Mouse (Mus musculus) embryonic stem cell, embryonic (primary cell): ENCODE results near the gene Enoph1.

Experiments used
- CTCF ChIA-PET, 4 experiments: fragments of 300-600 bp in 2 of 4; fragments of 350-600 bp in 2 of 4; sonication (Branson Sonifier 250); formaldehyde crosslinking; loops; one replicate each; lab custom pipeline; 2022; ENCODE audit warnings: inconsistent platforms in 2 of 4; lab: Charles Lee
- POLR2A ChIA-PET, 4 experiments: fragments of 300-600 bp in 2 of 4; fragments of 350-600 bp in 2 of 4; sonication (Branson Sonifier 250); formaldehyde crosslinking; loops; one replicate each; lab custom pipeline; 2022; ENCODE audit warnings: antibody characterized with exemption in 4 of 4, inconsistent platforms in 1 of 4; lab: Charles Lee

Enoph1 gene

GRCm38 (mm10) chr5:100032107-100032506 is 7.7 kb upstream of the Enoph1 start:
- CTCF ChIA-PET, result no interaction called here
- POLR2A ChIA-PET, result interaction anchor here (0.7 to 16.7 kb wide), 38 partner anchors 8 to 486 kb away, joined by 3 to 388 read pairs (median 4); partner anchors contain the start of genes 4930524J08Rik (in 2 of the 4), Enoph1 (in 2 of the 4), Hnrnpdl (in 2 of the 4) and Cops4 (in 1 of the 4)

GRCm38 (mm10) chr5:100032646-100033045 is 7.1 kb upstream of the Enoph1 start:
- CTCF ChIA-PET, result interaction anchor here in 1 of 4 experiments (0.9 kb wide), 1 partner anchor 25 kb away, joined by 3 read pairs; no protein-coding TSS in a partner anchor
- POLR2A ChIA-PET, result interaction anchor here (0.5 to 16.7 kb wide), 35 partner anchors 9 to 1632 kb away, joined by 3 to 388 read pairs (median 5); partner anchors contain the start of genes 4930524J08Rik (in 1 of the 4), Cops4 (in 1 of the 4), Enoph1 (in 1 of the 4) and Hnrnpdl (in 1 of the 4)

GRCm38 (mm10) chr5:100035950-100036349 is 3.8 kb upstream of the Enoph1 start:
- CTCF ChIA-PET, result no interaction called here

GRCm38 (mm10) chr5:100036681-100037080 is 3.1 kb upstream of the Enoph1 start:
- POLR2A ChIA-PET, result interaction anchor here (0.6 to 18.3 kb wide), 21 partner anchors 2 to 482 kb away, joined by 3 to 388 read pairs (median 4); partner anchors contain the start of genes Cops4 (in 1 of the 4), Enoph1 (in 1 of the 4), Hnrnpdl (in 1 of the 4) and Vamp9 (in 1 of the 4)
- CTCF ChIA-PET, result interaction anchor here in 1 of 4 experiments (0.6 kb wide), 2 partner anchors 63 to 1161 kb away, joined by 4 to 5 read pairs; no protein-coding TSS in a partner anchor

More at GRCm38 (mm10) chr5:100035950-100036349, 3.8 kb upstream of the Enoph1 start:
- POLR2A ChIA-PET, result interaction anchor here (0.6 to 18.3 kb wide), 17 partner anchors 1 to 393 kb away, joined by 3 to 388 read pairs (median 4); partner anchors contain the start of genes Enoph1 (in 1 of the 4) and Hnrnpdl (in 1 of the 4)

GRCm38 (mm10) chr5:100037965-100038713 is 1.6 kb upstream of the Enoph1 start:
- ChIA-PET CTCF (interaction anchor here in 3 of 4 experiments (0.6 to 1.3 kb wide), 9 partner anchors 10 to 112 kb away, joined by 3 to 6 read pairs (median 3); no protein-coding TSS in a partner anchor), POLR2A (interaction anchor here (0.6 to 18.3 kb wide), 109 partner anchors 3 to 826 kb away, joined by 3 to 388 read pairs (median 4); partner anchors contain the start of genes 4930524J08Rik (in 3 of the 4), Cops4 (in 2 of the 4), Hnrnpd (in 2 of the 4) and Enoph1 (in 1 of the 4))

- ChIA-PET POLR2A (interaction anchor here (0.5 to 18.3 kb wide), 134 partner anchors 4 to 1725 kb away, joined by 3 to 388 read pairs (median 4); partner anchors contain the start of genes 4930524J08Rik (in 3 of the 4), Cops4 (in 2 of the 4), Hnrnpd (in 2 of the 4) and Enoph1 (in 1 of the 4)), CTCF (interaction anchor here in 3 of 4 experiments (0.5 to 1.3 kb wide), 12 partner anchors 9 to 1131 kb away, joined by 3 to 6 read pairs (median 3); no protein-coding TSS in a partner anchor)
These were observed 827 bp upstream of the Enoph1 start for GRCm38 (mm10) chr5:100038714-100039601.

- ChIA-PET CTCF (interaction anchor here in 2 of 4 experiments (0.8 to 1.0 kb wide), 2 partner anchors 67 to 69 kb away, joined by 3 read pairs; no protein-coding TSS in a partner anchor), POLR2A (interaction anchor here (0.6 to 18.3 kb wide), 51 partner anchors 4 to 484 kb away, joined by 3 to 388 read pairs (median 6); partner anchors contain the start of genes Cops4 (in 2 of the 4), 4930524J08Rik (in 1 of the 4), Enoph1 (in 1 of the 4) and Hnrnpd (in 1 of the 4))
These were observed 548 bp downstream of the Enoph1 start for GRCm38 (mm10) chr5:100040281-100040784.

- ChIA-PET CTCF (interaction anchor here in 1 of 4 experiments (0.8 kb wide), 1 partner anchor 68 kb away, joined by 3 read pairs; no protein-coding TSS in a partner anchor), POLR2A (interaction anchor here (0.5 to 18.3 kb wide), 29 partner anchors 3 to 388 kb away, joined by 3 to 388 read pairs (median 14); partner anchors contain the start of genes Enoph1 (in 1 of the 4) and Hnrnpdl (in 1 of the 4))
These were observed 1.5 kb downstream of the Enoph1 start for GRCm38 (mm10) chr5:100041272-100041671.

- ChIA-PET POLR2A (interaction anchor here in 3 of 4 experiments (0.9 to 18.3 kb wide), 15 partner anchors 2 to 87 kb away, joined by 3 to 388 read pairs (median 20); partner anchors contain the start of genes Enoph1 (in 1 of the 3) and Hnrnpdl (in 1 of the 3)), CTCF (no interaction called here)
These were observed 2.7 kb downstream of the Enoph1 start for GRCm38 (mm10) chr5:100042467-100042866.

GRCm38 (mm10) chr5:100043361-100043760 is 3.6 kb downstream of the Enoph1 start:
- POLR2A ChIA-PET, result interaction anchor here in 3 of 4 experiments (0.7 to 18.3 kb wide), 53 partner anchors 8 to 475 kb away, joined by 3 to 388 read pairs (median 4); partner anchors contain the start of genes Cops4 (in 3 of the 3), Enoph1 (in 1 of the 3) and Hnrnpdl (in 1 of the 3)
- CTCF ChIA-PET, result interaction anchor here in 1 of 4 experiments (0.8 to 1.2 kb wide), 3 partner anchors 12 to 116 kb away, joined by 3 to 5 read pairs (median 4); no protein-coding TSS in a partner anchor

GRCm38 (mm10) chr5:100044030-100044429 is 4.2 kb downstream of the Enoph1 start:
- ChIA-PET CTCF (interaction anchor here in 1 of 4 experiments (0.6 to 1.2 kb wide), 4 partner anchors 11 to 116 kb away, joined by 3 to 5 read pairs (median 4); no protein-coding TSS in a partner anchor), POLR2A (interaction anchor here (0.6 to 18.3 kb wide), 77 partner anchors 8 to 474 kb away, joined by 3 to 388 read pairs (median 4); partner anchors contain the start of genes Cops4 (in 3 of the 4), Enoph1 (in 1 of the 4) and Hnrnpdl (in 1 of the 4))

- CTCF ChIA-PET, result interaction anchor here in 1 of 4 experiments (0.6 to 1.2 kb wide), 2 partner anchors 11 to 71 kb away, joined by 4 read pairs; no protein-coding TSS in a partner anchor
- POLR2A ChIA-PET, result interaction anchor here (0.6 to 18.3 kb wide), 64 partner anchors 8 to 474 kb away, joined by 3 to 388 read pairs (median 4); partner anchors contain the start of genes Cops4 (in 3 of the 4), Enoph1 (in 1 of the 4) and Hnrnpdl (in 1 of the 4)
These were observed 4.8 kb downstream of the Enoph1 start for GRCm38 (mm10) chr5:100044621-100045020.

GRCm38 (mm10) chr5:100046096-100046495 is 6.3 kb downstream of the Enoph1 start:
- POLR2A ChIA-PET, result interaction anchor here in 3 of 4 experiments (0.7 to 18.3 kb wide), 9 partner anchors 11 to 721 kb away, joined by 3 to 388 read pairs (median 3); partner anchors contain the start of genes 4930524J08Rik (in 1 of the 3), Enoph1 (in 1 of the 3) and Hnrnpdl (in 1 of the 3)

GRCm38 (mm10) chr5:100047143-100047640 is 7.4 kb downstream of the Enoph1 start:
- CTCF ChIA-PET, result no interaction called here
- POLR2A ChIA-PET, result interaction anchor here in 3 of 4 experiments (0.6 to 18.3 kb wide), 13 partner anchors 8 to 848 kb away, joined by 3 to 388 read pairs (median 6); partner anchors contain the start of genes Enoph1 (in 3 of the 3), Hnrnpdl (in 3 of the 3) and 4930524J08Rik (in 1 of the 3)

More at GRCm38 (mm10) chr5:100046096-100046495, 6.3 kb downstream of the Enoph1 start:
- CTCF ChIA-PET, result no interaction called here

- CTCF ChIA-PET, result interaction anchor here in 1 of 4 experiments (1.5 kb wide), 1 partner anchor 9 kb away, joined by 3 read pairs; no protein-coding TSS in a partner anchor
- POLR2A ChIA-PET, result interaction anchor here in 3 of 4 experiments (0.6 to 18.3 kb wide), 12 partner anchors 9 to 1253 kb away, joined by 3 to 388 read pairs (median 6); partner anchors contain the start of genes Enoph1 (in 3 of the 3) and Hnrnpdl (in 3 of the 3)
These were observed 8.1 kb downstream of the Enoph1 start for GRCm38 (mm10) chr5:100047871-100048270.
